Mouse (Mus musculus) olfactory bulb, adult 2 months (tissue): ENCODE results near the gene Plin2. TPM values are rescaled to one million over a fixed set of nuclear protein-coding genes. Genes with fewer than 3 reads are reported as not detected.

ENCODE experiments used
- H3K27ac ChIP-seq: fragments of 200-500 bp; 2 replicates; pipeline ENCODE4 v1.5.1; 2012; ENCODE audit warnings: low read depth, low read length; ENCODE audit not compliant: insufficient read depth
- H3K4me1 ChIP-seq: fragments of 200-500 bp; 2 replicates; pipeline ENCODE4 v1.6.1; 2012; ENCODE audit warnings: low read length; ENCODE audit not compliant: control insufficient read depth, insufficient read depth
- H3K4me3 ChIP-seq: fragments of 200-500 bp; 2 replicates; pipeline ENCODE4 v1.5.1; 2012; ENCODE audit warnings: mild to moderate bottlenecking, low read depth, low read length, moderate library complexity; ENCODE audit not compliant: insufficient read depth
- CTCF ChIP-seq: fragments of 200-500 bp; IDR thresholded peaks from 2 replicates; pipeline ENCODE4 v1.5.1; 2012; ENCODE audit warnings: low read depth, mild to moderate bottlenecking, low read length, moderate library complexity; ENCODE audit not compliant: insufficient read depth
- POLR2A ChIP-seq: fragments of 200-500 bp; IDR thresholded peaks from 2 replicates; pipeline ENCODE4 v1.6.1; 2012; ENCODE audit warnings: mild to moderate bottlenecking, low read depth, low read length, moderate library complexity; ENCODE audit not compliant: insufficient read depth
- WGBS: fragments of 180-500 bp; shearing (Covaris S2); methylation state at CpG from one replicate; pipeline ENCODE4 v1.1.7; 2018; 5-methylcytosine and 5-hydroxymethylcytosine counted together
- polyA plus RNA-seq: library from polyadenylated mRNA; stranded (reverse); fragments of >200 nt; gene quantifications from 2 replicates; pipeline ENCODE4 v1.2.4, GENCODE M21; 2012; ENCODE audit warnings: low replicate concordance; ENCODE audit not compliant: missing spikeins, insufficient read depth, insufficient read length

Gene Plin2
- polyA plus RNA-seq, 1 experiment, result not detected

DNA sequence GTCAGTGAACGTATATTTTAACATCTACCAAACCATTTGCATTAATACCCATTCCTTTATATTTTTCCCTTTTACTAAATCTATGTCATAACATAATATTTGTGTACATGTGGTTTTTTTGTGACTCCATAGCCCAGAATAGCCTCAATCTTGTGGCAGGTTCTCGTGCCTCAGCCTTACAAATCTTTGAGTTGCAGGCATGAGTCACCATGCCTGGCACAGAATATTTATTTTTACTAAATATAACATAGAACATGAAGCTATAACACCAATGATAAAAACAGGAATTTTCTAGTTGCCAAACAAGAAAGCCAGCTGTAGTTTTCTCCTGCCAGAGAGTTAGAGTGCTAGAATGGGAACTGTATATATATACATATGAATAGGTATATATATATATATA lies 49.4 kb downstream of the Plin2 start:
- no peaks in the 10 kb centered on the region for H3K4me1 ChIP-seq
- WGBS, result 65% methylated on average over 2 of the region's 2 CpGs
- H3K27ac ChIP-seq, result no peak overlapping the region
- no peak overlapping the region for H3K4me3 ChIP-seq
- TF ChIP-seq POLR2A (no peak), CTCF (no peak)

DNA sequence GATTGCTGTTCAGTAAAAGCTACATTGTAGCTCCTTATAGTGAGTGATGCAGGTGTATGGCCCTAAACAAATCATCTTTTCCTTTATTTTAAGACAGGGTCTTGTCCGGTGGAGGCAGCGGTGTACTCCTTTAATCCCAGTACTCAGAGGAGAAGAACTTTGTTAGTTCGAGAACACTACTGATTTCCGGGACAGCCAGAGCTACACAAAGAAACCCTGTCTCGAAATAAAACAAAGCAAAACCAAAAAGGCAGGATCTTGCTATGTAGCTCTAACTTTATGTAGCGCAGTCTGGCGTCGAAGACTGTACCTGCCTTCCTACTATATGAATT lies 57.6 kb downstream of the Plin2 start:
- TF ChIP-seq POLR2A (no peak), CTCF (no peak)
- peak overlapping the region; percentile 86 for H3K27ac ChIP-seq
- 31% methylated on average over 8 of the region's 8 CpGs for WGBS

DNA sequence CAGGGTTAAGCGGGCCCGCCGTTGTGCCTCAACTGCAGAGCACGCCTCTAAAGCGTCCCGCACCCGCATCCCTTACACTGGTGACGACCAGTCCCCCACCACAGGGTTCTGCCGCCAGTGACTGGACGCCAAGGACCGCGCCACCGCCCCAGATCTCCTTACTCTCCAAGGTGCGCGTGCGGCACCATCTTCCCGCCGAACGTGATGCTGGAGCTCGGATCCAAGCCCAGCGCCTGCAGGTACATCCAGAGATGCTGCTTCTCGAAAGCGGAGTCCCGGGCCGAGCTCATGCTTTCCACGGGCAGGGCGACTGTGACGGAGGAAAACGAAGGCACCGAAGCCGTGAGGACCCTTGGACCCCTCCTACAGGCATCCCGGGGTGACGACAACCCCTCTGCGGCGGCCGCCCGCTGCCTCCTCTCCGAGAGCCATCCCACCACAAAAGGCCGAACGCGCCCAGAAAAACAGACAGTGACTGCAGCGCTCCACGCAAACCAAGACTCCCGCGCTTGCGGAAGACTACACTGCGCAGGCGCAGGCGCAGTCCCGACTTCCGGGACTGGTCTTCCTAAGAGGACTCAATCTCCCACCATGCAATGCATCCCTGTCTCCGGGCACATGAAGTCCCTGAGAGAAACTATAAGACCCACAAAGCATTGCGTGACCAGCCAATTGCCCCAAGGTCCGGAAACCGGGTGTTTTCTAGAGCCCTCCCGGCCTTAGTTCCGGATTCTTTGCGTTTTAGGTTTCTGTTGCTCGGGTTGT lies 58.2 kb downstream of the Plin2 start, which contains the start of gene Haus6:
TSS of gene Haus6 (minus strand) at position 532 of the 765 bp plus-strand sequence.
- peak within 1 kb of the TSS; percentile 63 for H3K4me3 ChIP-seq
- TF ChIP-seq POLR2A (0 out of 2 replicates have a peak, but pooled peaks have one; percentile 5), CTCF (no peak)
- under 1% methylated on average over 59 of the region's 59 CpGs for WGBS
- H3K27ac ChIP-seq, result peak within 1 kb of the TSS; percentile 86
- H3K4me1 ChIP-seq, result 0 out of 2 replicates have a peak, but pooled peaks cover 2% of the 10 kb centered on the region

More for the DNA sequence above, 57.6 kb downstream of the Plin2 start:
- no peak overlapping the region for H3K4me3 ChIP-seq
- H3K4me1 ChIP-seq, result 0 out of 2 replicates have a peak, but pooled peaks cover 2% of the 10 kb centered on the region

Other genes starting within 250 kb of the Plin2 start
- not detected in 2 replicates for gene Saxo1, start 111.7 kb downstream of the Plin2 start, polyA plus RNA-seq
- gene Rraga, start 94.4 kb downstream of the Plin2 start, polyA plus RNA-seq, result not detected in 2 replicates
- not detected in 2 replicates for gene Haus6, start 58.0 kb downstream of the Plin2 start, polyA plus RNA-seq
- gene Dennd4c, start 78.5 kb upstream of the Plin2 start, polyA plus RNA-seq, result not detected in 2 replicates
- gene Rps6, start 187.4 kb upstream of the Plin2 start, polyA plus RNA-seq, result 449 TPM in 1 of 2 replicates, not detected in the other
- gene Acer2, start 204.3 kb upstream of the Plin2 start, polyA plus RNA-seq, result not detected in 2 replicates